In genomic region chr6:38162825-38163504, GRCm38 (mm10) we compare ENCODE assay signal across 35 mouse cellular contexts. TPM values are rescaled to one million over a fixed set of nuclear protein-coding genes. Genes with fewer than 3 reads are reported as not detected.
DNase-seq lines count a peak whose midpoint lies in the region; ATAC-seq and TF ChIP-seq lines count a peak whose summit lies in the region.
"Had no signal": no experiment of that assay in that cellular context is flagged by ENCODE, and none has a peak within 500 bp of the region (broad histone marks: within the 10 kb centered on the region; RNA-seq: fewer than 3 reads in every experiment).

No protein-coding gene starts in this region.

- DNase-seq in midbrain, postnatal 0 days (ENCODE audit: low spot score): no peak
- DNase-seq in embryo, embryonic 10.5 days (ENCODE audit: low spot score): peak; percentile 58
- DNase-seq in neural tube, embryonic 11.5 days (ENCODE audit: low spot score): peak; percentile 51
- DNase-seq in left cerebral cortex, postnatal 14 days (ENCODE audit: low spot score in 2 of 2): no peak
- no peak for DNase-seq in kidney, postnatal 10 days
- DNase-seq in right cerebral cortex, adult 18-20 months: no peak
- DNase-seq: adrenal gland, adult 8-10 months; B cell, adult 2 months; cerebellum, adult 8-10 months; cerebellum, postnatal 25 days; gastrocnemius, postnatal 25 days; heart, adult 11 months; kidney, adult 8-10 months; kidney, postnatal 14 days; layer of hippocampus, adult 9-11 months; liver, postnatal 0 days; lung, postnatal 36 days; right cerebral cortex, postnatal 25 days; thymus, postnatal 14 days had no signal

- H3K4me3 ChIP-seq in midbrain, embryonic 13.5 days (replicated peaks): no peak overlapping the region
- H3K4me3 ChIP-seq in midbrain, postnatal 0 days (ENCODE audit: low read depth, low read length): no peak overlapping the region
- no peak overlapping the region for H3K4me3 ChIP-seq in hindbrain, embryonic 13.5 days
- no peak overlapping the region for H3K4me3 ChIP-seq in neural tube, embryonic 11.5 days (ENCODE audit: low read depth, low read length)
- H3K4me3 ChIP-seq: embryonic facial prominence, embryonic 15.5 days; forebrain, embryonic 13.5 days; heart, embryonic 10.5 days; heart, embryonic 15.5 days; limb, embryonic 12.5 days; liver, embryonic 12.5 days; stomach, embryonic 15.5 days had no signal

- ATAC-seq in midbrain, embryonic 13.5 days: no peak
- ATAC-seq in midbrain, postnatal 0 days (ENCODE audit: low FRiP score): no peak
- no peak for ATAC-seq in hindbrain, embryonic 13.5 days (ENCODE audit: low FRiP score)
- peak; percentile 36 for ATAC-seq in neural tube, embryonic 11.5 days (ENCODE audit: insufficient read depth, low FRiP score, low TSS enrichment)
- ATAC-seq: forebrain, embryonic 13.5 days; intestine, embryonic 16.5 days; liver, embryonic 12.5 days; liver, postnatal 0 days had no signal

- no peak overlapping the region for H3K9ac ChIP-seq in midbrain, embryonic 13.5 days (replicated peaks)
- H3K9ac ChIP-seq in midbrain, postnatal 0 days (replicated peaks; ENCODE audit: low read length, poor library complexity, severe bottlenecking): no peak overlapping the region
- no peak overlapping the region for H3K9ac ChIP-seq in hindbrain, embryonic 13.5 days
- no peak overlapping the region for H3K9ac ChIP-seq in neural tube, embryonic 11.5 days (ENCODE audit: low read length)
- H3K9ac ChIP-seq: embryonic facial prominence, embryonic 15.5 days; forebrain, embryonic 13.5 days; heart, embryonic 15.5 days; limb, embryonic 12.5 days; liver, embryonic 12.5 days; liver, postnatal 0 days; stomach, embryonic 15.5 days had no signal

- H3K36me3 ChIP-seq in midbrain, embryonic 13.5 days: peaks cover 38% of the 10 kb centered on the region
- H3K36me3 ChIP-seq in midbrain, postnatal 0 days (ENCODE audit: insufficient read depth, low read length): peaks cover 12% of the 10 kb centered on the region; the same call in 1 of the 2 replicates
- H3K36me3 ChIP-seq in hindbrain, embryonic 13.5 days: peaks cover 43% of the 10 kb centered on the region
- H3K36me3 ChIP-seq in neural tube, embryonic 11.5 days (ENCODE audit: control insufficient read depth, insufficient read depth, low read length): peaks cover 3% of the 10 kb centered on the region; the same call in 1 of the 2 replicates
- H3K36me3 ChIP-seq: heart, embryonic 15.5 days had no signal

- H3K4me2 ChIP-seq in midbrain, embryonic 13.5 days (replicated peaks): no peak overlapping the region
- no peak overlapping the region for H3K4me2 ChIP-seq in midbrain, postnatal 0 days (ENCODE audit: low read depth, low read length, poor library complexity, severe bottlenecking)
- no peak overlapping the region for H3K4me2 ChIP-seq in hindbrain, embryonic 13.5 days
- no peak overlapping the region for H3K4me2 ChIP-seq in neural tube, embryonic 11.5 days (ENCODE audit: low read depth)
- H3K4me2 ChIP-seq: embryonic facial prominence, embryonic 15.5 days; forebrain, embryonic 13.5 days; heart, embryonic 15.5 days; limb, embryonic 12.5 days; liver, embryonic 12.5 days; stomach, embryonic 15.5 days had no signal

- intact Hi-C loops in left cerebral cortex, postnatal 14 days (cut with DNase I): loop anchor here (5.0 kb wide), 1 partner anchor 89 kb away; the partner anchor contains the start of gene D630045J12Rik

- peaks cover 45% of the 10 kb centered on the region for H3K4me1 ChIP-seq in midbrain, embryonic 13.5 days (replicated peaks)
- H3K4me1 ChIP-seq in midbrain, postnatal 0 days (ENCODE audit: insufficient read depth, low read length): no peaks in the 10 kb centered on the region; the same call in 1 of the 2 replicates
- H3K4me1 ChIP-seq in hindbrain, embryonic 13.5 days (replicated peaks): peaks cover 39% of the 10 kb centered on the region
- peaks cover 40% of the 10 kb centered on the region for H3K4me1 ChIP-seq in neural tube, embryonic 11.5 days (ENCODE audit: control insufficient read depth, insufficient read depth, low read length)
- H3K4me1 ChIP-seq: heart, embryonic 15.5 days; liver, embryonic 12.5 days; stomach, embryonic 15.5 days had no signal

- H3K27me3 ChIP-seq in midbrain, embryonic 13.5 days: no peaks in the 10 kb centered on the region
- no peaks in the 10 kb centered on the region for H3K27me3 ChIP-seq in midbrain, postnatal 0 days (ENCODE audit: insufficient read depth, low read length)
- H3K27me3 ChIP-seq in hindbrain, embryonic 13.5 days: no peaks in the 10 kb centered on the region
- H3K27me3 ChIP-seq in neural tube, embryonic 11.5 days (ENCODE audit: control insufficient read depth, insufficient read depth, low read length): no peaks in the 10 kb centered on the region
- H3K27me3 ChIP-seq: embryonic facial prominence, embryonic 15.5 days; forebrain, embryonic 13.5 days; heart, embryonic 15.5 days; limb, embryonic 12.5 days; liver, embryonic 12.5 days; stomach, embryonic 15.5 days had no signal

- H3K27ac ChIP-seq in midbrain, embryonic 13.5 days: peak overlapping the region; percentile 28; the same call in 1 of the 2 replicates
- no peak overlapping the region for H3K27ac ChIP-seq in midbrain, postnatal 0 days (ENCODE audit: low read depth, low read length)
- H3K27ac ChIP-seq in hindbrain, embryonic 13.5 days: peak overlapping the region; percentile 20
- H3K27ac ChIP-seq in neural tube, embryonic 11.5 days (ENCODE audit: low read depth, low read length): peak overlapping the region; percentile 69
- H3K27ac ChIP-seq: embryonic facial prominence, embryonic 15.5 days; forebrain, embryonic 13.5 days; heart, embryonic 10.5 days; heart, embryonic 15.5 days; limb, embryonic 12.5 days; liver, embryonic 12.5 days; stomach, embryonic 15.5 days had no signal

- no peak for TF ChIP-seq CTCF in midbrain, postnatal 0 days (IDR thresholded peaks at IDR 0.05)

- WGBS in midbrain, embryonic 13.5 days: 57% methylated on average over 14 of the region's 14 CpGs
- 48% methylated on average over 14 of the region's 14 CpGs for WGBS in midbrain, postnatal 0 days
- WGBS in hindbrain, embryonic 13.5 days: 25% methylated on average over 14 of the region's 14 CpGs
- 22% methylated on average over 14 of the region's 14 CpGs for WGBS in neural tube, embryonic 11.5 days

- H3K9me3 ChIP-seq in midbrain, embryonic 13.5 days: no peaks in the 10 kb centered on the region
- H3K9me3 ChIP-seq in midbrain, postnatal 0 days (ENCODE audit: low read length): no peaks in the 10 kb centered on the region
- no peaks in the 10 kb centered on the region for H3K9me3 ChIP-seq in hindbrain, embryonic 13.5 days
- no peaks in the 10 kb centered on the region for H3K9me3 ChIP-seq in neural tube, embryonic 11.5 days (ENCODE audit: control insufficient read depth, low read length)
- H3K9me3 ChIP-seq: embryonic facial prominence, embryonic 15.5 days; forebrain, embryonic 13.5 days; heart, embryonic 10.5 days; heart, embryonic 15.5 days; limb, embryonic 12.5 days; liver, embryonic 12.5 days; stomach, embryonic 15.5 days had no signal

RNA-seq across cellular contexts. Expression of gene Atp6v0a4, which starts 38.6 kb away (rescaled TPM):
- 0.05 and 0.13 TPM in 2 replicates for polyA plus RNA-seq in midbrain, embryonic 13.5 days (2015; fragmentation: Nextera tagmentation; extraction: Ambion mirVana)
- 0.09 and 0.27 TPM in 2 replicates for total RNA-seq in midbrain, postnatal 0 days (2014; rRNA removed)
- 0.26 and 0.30 TPM in 2 replicates for polyA plus RNA-seq in midbrain, postnatal 0 days (2015; fragmentation: Nextera tagmentation; extraction: Ambion mirVana)
- polyA plus RNA-seq in hindbrain, embryonic 13.5 days (2015; fragmentation: Nextera tagmentation; extraction: Ambion mirVana): 0.18 and 0.34 TPM in 2 replicates
- not detected in 2 replicates for polyA plus RNA-seq in neural tube, embryonic 11.5 days (2014; fragmentation: Nextera tagmentation; extraction: Ambion mirVana)
- total RNA-seq in left cerebral cortex, postnatal 14 days (2021): 1 to 10 TPM; 5.1 to 6.0 TPM
- total RNA-seq: megakaryocyte, adult 5-6 weeks; monocyte, adult 5-6 weeks had no signal
- polyA plus RNA-seq: heart, embryonic 10.5 days; limb, embryonic 12.5 days had no signal

RNA-seq across cellular contexts. Expression of gene Tmem213, which starts 53.9 kb away (rescaled TPM):
- 0.27 TPM in 1 of 2 replicates, not detected in the other for polyA plus RNA-seq in midbrain, embryonic 13.5 days (2015; fragmentation: Nextera tagmentation; extraction: Ambion mirVana)
- not detected in 2 replicates for total RNA-seq in midbrain, postnatal 0 days (2014; rRNA removed)
- 0.26 TPM in 1 of 2 replicates, not detected in the other for polyA plus RNA-seq in midbrain, postnatal 0 days (2015; fragmentation: Nextera tagmentation; extraction: Ambion mirVana)
- polyA plus RNA-seq in hindbrain, embryonic 13.5 days (2015; fragmentation: Nextera tagmentation; extraction: Ambion mirVana): not detected in 2 replicates
- not detected in 2 replicates for polyA plus RNA-seq in neural tube, embryonic 11.5 days (2014; fragmentation: Nextera tagmentation; extraction: Ambion mirVana)
- total RNA-seq in left cerebral cortex, postnatal 14 days (2021): not detected
- total RNA-seq: adrenal gland, adult 8-10 months; ES-E14; gastrocnemius, postnatal 25 days; heart, postnatal 25 days; left cerebral cortex, postnatal 10 days; megakaryocyte, adult 5-6 weeks; monocyte, adult 5-6 weeks had no signal
- polyA plus RNA-seq: forebrain, embryonic 13.5 days; heart, embryonic 10.5 days; intestine, embryonic 16.5 days; liver, embryonic 12.5 days; liver, postnatal 0 days; urinary bladder, adult 2 months had no signal

Comparison
In these comparisons a context has a peak if more than half of its experiments do, and no peak if none do; other contexts are left out.
1. DNase-seq: peak in embryo, embryonic 10.5 days (single experiment) and neural tube, embryonic 11.5 days (single experiment); none in midbrain, postnatal 0 days (single experiment), left cerebral cortex, postnatal 14 days (0 of 2), kidney, postnatal 10 days (single experiment) and right cerebral cortex, adult 18-20 months (single experiment).